In the genomic region with DNA sequence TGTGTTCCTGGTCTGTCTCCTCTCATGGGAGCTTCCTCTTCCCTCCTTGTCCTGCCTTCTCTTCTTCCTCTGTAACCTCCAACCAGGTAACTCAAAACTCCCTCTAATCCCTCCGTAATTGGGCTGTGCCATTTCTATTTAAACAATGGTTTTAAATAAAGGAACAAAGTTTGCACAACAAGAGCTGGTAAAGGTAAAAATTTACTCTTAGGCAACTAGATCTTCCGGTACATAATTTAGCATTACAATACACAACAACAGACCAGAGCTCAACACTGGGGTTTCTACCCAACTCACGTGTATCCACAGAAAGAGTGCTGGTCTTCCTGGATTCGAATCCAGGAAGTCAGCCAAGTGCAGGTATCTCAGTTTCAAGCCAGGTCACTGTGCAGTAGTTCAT, we compare ENCODE assay signal across 21 mouse cellular contexts.
DNase-seq lines count a peak whose midpoint lies in the region; ATAC-seq and TF ChIP-seq lines count a peak whose summit lies in the region.
"Had no signal": no experiment of that assay in that cellular context is flagged by ENCODE, and none has a peak within 500 bp of the region (broad histone marks: within the 10 kb centered on the region; RNA-seq: fewer than 3 reads in every experiment).

No protein-coding gene starts in this region.

- 0 out of 2 replicates have a peak, but pooled peaks cover 2% of the 10 kb centered on the region for H3K27me3 ChIP-seq in liver, adult 2 months (ENCODE audit: control insufficient read depth, insufficient read depth, low read length)
- H3K27me3 ChIP-seq in liver, embryonic 12.5 days (replicated peaks), result 0 out of 2 replicates have a peak, but pooled peaks cover 21% of the 10 kb centered on the region
- H3K27me3 ChIP-seq: embryonic facial prominence, embryonic 12.5 days; forebrain, embryonic 13.5 days; forebrain, embryonic 15.5 days; Patski had no signal

- no peaks in the 10 kb centered on the region for H3K36me3 ChIP-seq in liver, adult 2 months (ENCODE audit: control insufficient read depth, insufficient read depth, low read length)
- no peaks in the 10 kb centered on the region for H3K36me3 ChIP-seq in liver, embryonic 12.5 days
- H3K36me3 ChIP-seq: embryonic facial prominence, embryonic 12.5 days; forebrain, embryonic 15.5 days; G1E had no signal

- H3K4me3 ChIP-seq in liver, adult 2 months (ENCODE audit: insufficient read depth, low read depth, low read length), result no peak overlapping the region
- H3K4me3 ChIP-seq in liver, embryonic 12.5 days, result no peak overlapping the region
- H3K4me3 ChIP-seq: embryonic facial prominence, embryonic 10.5 days; embryonic facial prominence, embryonic 12.5 days; forebrain, embryonic 13.5 days; forebrain, embryonic 15.5 days had no signal

- H3K27ac ChIP-seq in liver, adult 2 months (replicated peaks; ENCODE audit: insufficient read depth, low read depth, low read length), result no peak overlapping the region
- H3K27ac ChIP-seq in liver, embryonic 12.5 days, result no peak overlapping the region
- H3K27ac ChIP-seq: embryonic facial prominence, embryonic 10.5 days; embryonic facial prominence, embryonic 12.5 days; forebrain, embryonic 13.5 days; forebrain, embryonic 15.5 days had no signal

- no peak for ATAC-seq in liver, embryonic 12.5 days
- ATAC-seq: activated CD4-positive, CD25-positive, alpha-beta regulatory T cell, adult 4 months; forebrain, embryonic 13.5 days; forebrain, embryonic 15.5 days; forebrain, postnatal 0 days; Patski had no signal

- peak; percentile 31 for DNase-seq in liver, adult 2 months (ENCODE audit: extremely low read depth, low read depth, low spot score)
- peak; percentile 89 for DNase-seq in R1 (ENCODE audit: low read depth, low spot score)
- no peak for DNase-seq in right cerebral cortex, postnatal 36 days (ENCODE audit: low spot score in 2 of 2)
- no peak for DNase-seq in right cerebral cortex, postnatal 10 days (ENCODE audit: low spot score in 2 of 2)
- DNase-seq: adrenal gland, adult 8-10 months; adrenal gland, postnatal 14 days; adrenal gland, postnatal 36 days; cerebellum, adult 11-12 months; cerebellum, adult 2 months; cerebellum, adult 9-10 months; cerebellum, postnatal 10 days; cerebellum, postnatal 25 days; forebrain, postnatal 0 days had no signal

- WGBS in liver, adult 2 months, result 35% methylated on average over 4 of the region's 4 CpGs
- 59% methylated on average over 4 of the region's 4 CpGs for WGBS in liver, embryonic 12.5 days (ENCODE audit: insufficient replicate concordance)

- no peaks in the 10 kb centered on the region for H3K79me2 ChIP-seq in liver, adult 2 months (ENCODE audit: control insufficient read depth, insufficient read depth, low read length)

- TF ChIP-seq POLR2A in liver, adult 2 months (IDR thresholded peaks at IDR 0.05; ENCODE audit: extremely low read depth, insufficient read depth, low read length), result no peak

- TF ChIP-seq CTCF in liver, adult 2 months (IDR thresholded peaks at IDR 0.05; ENCODE audit: low read depth, low read length), result no peak

- no peak overlapping the region for H3K4me2 ChIP-seq in liver, embryonic 12.5 days
- H3K4me2 ChIP-seq: embryonic facial prominence, embryonic 12.5 days; forebrain, embryonic 13.5 days; forebrain, embryonic 15.5 days had no signal

- no peak overlapping the region for H3K9ac ChIP-seq in liver, adult 2 months (ENCODE audit: low read depth, low read length)
- H3K9ac ChIP-seq in liver, embryonic 12.5 days, result no peak overlapping the region
- H3K9ac ChIP-seq: embryonic facial prominence, embryonic 12.5 days; forebrain, embryonic 13.5 days; forebrain, embryonic 15.5 days; forebrain, postnatal 0 days had no signal

- H3K9me3 ChIP-seq in liver, embryonic 12.5 days (replicated peaks), result 0 out of 2 replicates have a peak, but pooled peaks cover 4% of the 10 kb centered on the region
- H3K9me3 ChIP-seq: embryonic facial prominence, embryonic 10.5 days; embryonic facial prominence, embryonic 12.5 days; forebrain, embryonic 13.5 days; forebrain, embryonic 15.5 days had no signal

- no peaks in the 10 kb centered on the region for H3K4me1 ChIP-seq in liver, adult 2 months (ENCODE audit: control insufficient read depth, insufficient read depth, low read length)
- no peaks in the 10 kb centered on the region for H3K4me1 ChIP-seq in liver, embryonic 12.5 days
- H3K4me1 ChIP-seq: forebrain, embryonic 13.5 days; forebrain, embryonic 15.5 days had no signal

Comparison
In these comparisons a context has a peak if more than half of its experiments do, and no peak if none do; other contexts are left out.
1. DNase-seq: peak in liver, adult 2 months (single experiment) and R1 (single experiment); none in right cerebral cortex, postnatal 36 days (0 of 2) and right cerebral cortex, postnatal 10 days (0 of 2).